Mouse (Mus musculus) forebrain, embryonic 11.5 days (tissue): ENCODE measurements at regions not wholly inside any gene's neighbourhood (a gene's known extent, or its start where the extent isn't known, plus 50 kb on each side); places are given as distances from the start of the nearest gene placed in this dataset.

Experiments
- ATAC-seq: fragments of 200-750 bp; cut with Nextera tagmentation; replicated peaks from 2 replicates; pipeline ENCODE4 v1.8.0; 2017; ENCODE audit warnings: moderate TSS enrichment; ENCODE audit not compliant: low FRiP score
- DNase-seq: peaks from one replicate; pipeline ENCODE4 v3.0.0-alpha.2; 2017; ENCODE audit warnings: low spot score
- H3K27ac ChIP-seq: fragments of 300-500 bp; sonication (generic); 2 replicates; pipeline ENCODE4 v1.5.1; 2014; ENCODE audit warnings: low read depth, low read length
- H3K27me3 ChIP-seq: fragments of 300-500 bp; sonication (generic); 2 replicates; pipeline ENCODE4 v1.6.1; 2014; ENCODE audit warnings: mild to moderate bottlenecking, low read length, mixed read lengths; ENCODE audit not compliant: control insufficient read depth, insufficient read depth
- H3K36me3 ChIP-seq: fragments of 300-500 bp; sonication (generic); 2 replicates; pipeline ENCODE4 v1.6.1; 2014; ENCODE audit warnings: mild to moderate bottlenecking, low read length, moderate library complexity, mixed read lengths; ENCODE audit not compliant: control insufficient read depth, insufficient read depth
- H3K4me1 ChIP-seq: fragments of 300-500 bp; sonication (generic); replicated peaks from 2 replicates; pipeline ENCODE4 v1.6.1; 2014; ENCODE audit warnings: low read length, mixed read lengths; ENCODE audit not compliant: control insufficient read depth, insufficient read depth
- H3K4me2 ChIP-seq: fragments of 300-500 bp; sonication (generic); 2 replicates; pipeline ENCODE4 v1.6.1; 2014; ENCODE audit warnings: low read depth, mild to moderate bottlenecking, low read length, moderate library complexity, mixed read lengths; ENCODE audit not compliant: severe bottlenecking
- H3K4me3 ChIP-seq: fragments of 300-500 bp; sonication (generic); 2 replicates; pipeline ENCODE4 v1.5.1; 2014; ENCODE audit warnings: low read depth, low read length
- H3K9ac ChIP-seq: fragments of 300-500 bp; sonication (generic); 2 replicates; pipeline ENCODE4 v1.6.1; 2014; ENCODE audit warnings: low read length
- H3K9me3 ChIP-seq: fragments of 300-500 bp; sonication (generic); 2 replicates; pipeline ENCODE4 v1.6.1; 2016; ENCODE audit warnings: low read length, mixed read lengths; ENCODE audit not compliant: control insufficient read depth
- WGBS: fragments of 180-500 bp; shearing (Covaris S2); extraction: QIAGEN DNeasy Blood & Tissue Kit; methylation state at CpG from one replicate; pipeline ENCODE4 v1.1.7; 2014; 5-methylcytosine and 5-hydroxymethylcytosine counted together

DNA sequence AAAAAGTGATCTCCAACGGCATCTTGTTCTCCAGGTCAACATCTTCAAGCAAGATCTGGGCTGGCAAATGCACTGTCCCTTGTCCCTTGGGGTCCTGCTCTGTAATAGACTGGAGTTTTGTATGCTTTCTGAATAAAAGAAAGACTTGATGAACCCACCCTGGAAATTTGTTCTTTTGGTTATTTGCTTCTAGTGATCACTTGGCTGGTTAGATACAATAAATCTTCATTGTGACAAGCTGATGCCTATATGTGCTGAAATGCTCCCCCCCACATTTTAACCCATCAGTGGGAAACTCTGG lies 65.0 kb downstream of the Dmac1 start:
- Histone ChIP-seq H3K4me2 (no peak overlapping the region), H3K4me1 (no peaks in the 10 kb centered on the region), H3K9ac (no peak overlapping the region), H3K4me3 (no peak overlapping the region), H3K27ac (no peak overlapping the region), H3K36me3 (no peaks in the 10 kb centered on the region), H3K9me3 (no peaks in the 10 kb centered on the region), H3K27me3 (no peaks in the 10 kb centered on the region)
- ATAC-seq (no peak; the same call in 1 of the 2 replicates), DNase-seq (no peak)
- WGBS, result 63% methylated on average over 1 of the region's 1 CpGs

DNA sequence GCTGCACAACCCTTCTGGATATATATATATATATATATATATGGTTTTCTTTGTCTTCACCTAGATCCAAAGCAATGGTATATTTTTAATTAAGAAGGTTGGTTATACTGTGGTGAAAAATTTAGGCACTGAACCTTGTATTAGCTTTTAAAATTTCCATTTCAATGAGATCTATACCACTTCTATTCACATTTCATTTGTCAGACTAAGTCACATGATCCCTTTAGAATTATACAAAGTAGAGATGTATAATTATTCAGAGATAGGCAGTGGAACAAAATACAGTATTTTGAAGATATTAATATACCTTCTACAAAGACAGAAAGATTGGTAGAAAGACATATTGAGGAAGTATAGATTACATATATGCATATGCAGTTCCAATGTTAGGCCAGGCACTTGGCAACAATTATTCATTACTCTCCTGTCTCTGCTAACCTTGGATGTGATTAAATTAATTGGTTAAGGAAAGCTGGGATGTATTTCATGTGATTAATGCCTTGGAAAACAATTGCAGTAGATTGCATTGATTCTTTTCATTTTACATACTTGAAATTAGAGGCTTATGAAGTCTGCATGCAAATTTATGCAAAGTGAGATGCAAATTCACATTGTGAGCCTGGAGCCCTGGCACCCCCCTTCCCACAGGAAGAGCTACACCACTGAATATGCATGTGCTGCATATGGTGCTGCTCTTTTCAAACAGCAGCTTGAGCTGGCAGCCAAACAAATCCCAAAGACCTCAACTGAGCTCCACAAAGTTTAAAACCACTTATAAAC lies 65.5 kb downstream of the Dmac1 start:
- DNase-seq (peak; percentile 47), ATAC-seq (peak; percentile 92)
- no peaks in the 10 kb centered on the region for H3K36me3 ChIP-seq
- no peak overlapping the region for H3K4me3 ChIP-seq
- no peak overlapping the region for H3K9ac ChIP-seq
- no peaks in the 10 kb centered on the region for H3K27me3 ChIP-seq
- no peaks in the 10 kb centered on the region for H3K9me3 ChIP-seq
- no peaks in the 10 kb centered on the region for H3K4me1 ChIP-seq
- H3K27ac ChIP-seq, result no peak overlapping the region
- no peak overlapping the region for H3K4me2 ChIP-seq
